Mouse (Mus musculus) stomach, postnatal 0 days (tissue): ENCODE results near the gene Pcdh9. TPM values are rescaled to one million over a fixed set of nuclear protein-coding genes. Genes with fewer than 3 reads are reported as not detected.

Source experiments
- ATAC-seq: fragments of 200-750 bp; cut with Nextera tagmentation; 2 replicates; pipeline ENCODE4 v1.8.0; 2017; ENCODE audit not compliant: low FRiP score, low TSS enrichment
- DNase-seq: peaks from one replicate; pipeline ENCODE4 v3.0.0-alpha.2; 2016; ENCODE audit warnings: low spot score
- H3K27ac ChIP-seq: fragments of 300-500 bp; sonication (generic); replicated peaks from 2 replicates; pipeline ENCODE4 v1.5.1; 2014; ENCODE audit warnings: mild to moderate bottlenecking, control low read depth
- H3K27me3 ChIP-seq: fragments of 300-500 bp; sonication (generic); 2 replicates; pipeline ENCODE4 v1.6.1; 2014; ENCODE audit warnings: low read length; ENCODE audit not compliant: control insufficient read depth, insufficient read depth
- H3K36me3 ChIP-seq: fragments of 300-500 bp; sonication (generic); 2 replicates; pipeline ENCODE4 v1.6.1; 2014; ENCODE audit warnings: low read length, mixed read lengths; ENCODE audit not compliant: control insufficient read depth, insufficient read depth
- H3K4me1 ChIP-seq: fragments of 300-500 bp; sonication (generic); replicated peaks from 2 replicates; pipeline ENCODE4 v1.6.1; 2014; ENCODE audit warnings: antibody characterized with exemption; ENCODE audit not compliant: control insufficient read depth, insufficient read depth
- H3K4me2 ChIP-seq: fragments of 300-500 bp; sonication (generic); replicated peaks from 2 replicates; pipeline ENCODE4 v1.6.1; 2014; ENCODE audit warnings: low read depth, mild to moderate bottlenecking, control low read depth, moderate library complexity
- H3K4me3 ChIP-seq: fragments of 300-500 bp; sonication (generic); 2 replicates; pipeline ENCODE4 v1.5.1; 2014; ENCODE audit warnings: low read depth, low read length, control low read depth
- H3K9ac ChIP-seq: fragments of 300-500 bp; sonication (generic); 2 replicates; pipeline ENCODE4 v1.6.1; 2014; ENCODE audit warnings: mild to moderate bottlenecking, low read length, control low read depth, mixed read lengths
- H3K9me3 ChIP-seq: fragments of 300-500 bp; sonication (generic); 2 replicates; pipeline ENCODE4 v1.6.1; 2016; ENCODE audit warnings: low read length; ENCODE audit not compliant: control insufficient read depth
- CTCF ChIP-seq: IDR thresholded peaks from 2 replicates; pipeline ENCODE4 v1.5.1; 2016; ENCODE audit warnings: antibody characterized with exemption, low read depth, mild to moderate bottlenecking, moderate library complexity
- EP300 ChIP-seq: optimal IDR thresholded peaks from 2 replicates; pipeline ENCODE3; 2016; ENCODE audit warnings: antibody characterized with exemption
- WGBS: fragments of 180-500 bp; shearing (Covaris S2); extraction: QIAGEN DNeasy Blood & Tissue Kit; methylation state at CpG from one replicate; pipeline ENCODE4 v1.1.7; 2014; 5-methylcytosine and 5-hydroxymethylcytosine counted together
- polyA plus RNA-seq: library from polyadenylated mRNA; unstranded; fragments of >200 nt; fragmentation: Nextera tagmentation; extraction: Ambion mirVana; gene quantifications from 2 replicates; pipeline ENCODE4 v1.2.1, GENCODE M21; 2015

Pcdh9 gene
- polyA plus RNA-seq, 1 experiment from 2014 or later: 4.0 TPM

GRCm38 (mm10) chr14:93385090-93385489 is 505.4 kb downstream of the Pcdh9 start:
- WGBS: 66% methylated on average over 2 of the region's 2 CpGs
- no peaks in the 10 kb centered on the region for H3K36me3 ChIP-seq
- ATAC-seq: no peak
- H3K4me2 ChIP-seq: no peak overlapping the region
- no peak overlapping the region for H3K9ac ChIP-seq
- no peak overlapping the region for H3K4me3 ChIP-seq
- H3K27ac ChIP-seq: no peak overlapping the region
- DNase-seq: no peak
- no peaks in the 10 kb centered on the region for H3K9me3 ChIP-seq
- no peak for TF ChIP-seq CTCF
- TF ChIP-seq EP300: no peak
- no peaks in the 10 kb centered on the region for H3K4me1 ChIP-seq
- no peaks in the 10 kb centered on the region for H3K27me3 ChIP-seq

- H3K4me1 ChIP-seq: no peaks in the 10 kb centered on the region
- H3K4me2 ChIP-seq: no peak overlapping the region
- no peaks in the 10 kb centered on the region for H3K36me3 ChIP-seq
- ATAC-seq (no peak), DNase-seq (no peak)
- no peaks in the 10 kb centered on the region for H3K9me3 ChIP-seq
- WGBS: 45% methylated on average over 4 of the region's 4 CpGs
- no peak overlapping the region for H3K27ac ChIP-seq
- no peaks in the 10 kb centered on the region for H3K27me3 ChIP-seq
- no peak overlapping the region for H3K9ac ChIP-seq
- TF ChIP-seq EP300 (no peak), CTCF (peak; percentile 53)
- H3K4me3 ChIP-seq: no peak overlapping the region
Observed at GRCm38 (mm10) chr14:93381163-93381562, 509.3 kb downstream of the Pcdh9 start.

- no peak for DNase-seq
- no peak overlapping the region for H3K4me2 ChIP-seq
- H3K36me3 ChIP-seq: no peaks in the 10 kb centered on the region
- no peak overlapping the region for H3K4me3 ChIP-seq
- H3K27ac ChIP-seq: no peak overlapping the region
- no peak for ATAC-seq
- no peaks in the 10 kb centered on the region for H3K9me3 ChIP-seq
- 44% methylated on average over 1 of the region's 1 CpGs for WGBS
- no peaks in the 10 kb centered on the region for H3K27me3 ChIP-seq
- no peaks in the 10 kb centered on the region for H3K4me1 ChIP-seq
- no peak overlapping the region for H3K9ac ChIP-seq
- TF ChIP-seq EP300 (no peak), CTCF (no peak)
Observed at GRCm38 (mm10) chr14:93380757-93381156, 509.7 kb downstream of the Pcdh9 start.

GRCm38 (mm10) chr14:93376159-93376558 is 514.3 kb downstream of the Pcdh9 start:
- no peaks in the 10 kb centered on the region for H3K36me3 ChIP-seq
- ATAC-seq (no peak), DNase-seq (no peak)
- 65% methylated on average over 4 of the region's 4 CpGs for WGBS
- TF ChIP-seq EP300: no peak
- no peak for TF ChIP-seq CTCF
- H3K9me3 ChIP-seq: no peaks in the 10 kb centered on the region
- no peaks in the 10 kb centered on the region for H3K27me3 ChIP-seq
- no peaks in the 10 kb centered on the region for H3K4me1 ChIP-seq
- H3K4me3 ChIP-seq: no peak overlapping the region
- H3K4me2 ChIP-seq: no peak overlapping the region
- no peak overlapping the region for H3K27ac ChIP-seq
- H3K9ac ChIP-seq: no peak overlapping the region

GRCm38 (mm10) chr14:93374181-93374580 is 516.3 kb downstream of the Pcdh9 start:
- TF ChIP-seq CTCF (no peak), EP300 (no peak)
- Histone ChIP-seq H3K9ac (no peak overlapping the region), H3K4me1 (no peaks in the 10 kb centered on the region), H3K36me3 (no peaks in the 10 kb centered on the region), H3K27ac (no peak overlapping the region), H3K4me3 (no peak overlapping the region), H3K27me3 (no peaks in the 10 kb centered on the region), H3K9me3 (no peaks in the 10 kb centered on the region), H3K4me2 (no peak overlapping the region)
- WGBS: 82% methylated on average over 4 of the region's 4 CpGs
- no peak for DNase-seq
- no peak for ATAC-seq

GRCm38 (mm10) chr14:93354150-93354549 is 536.3 kb downstream of the Pcdh9 start:
- H3K4me1 ChIP-seq: no peaks in the 10 kb centered on the region
- H3K36me3 ChIP-seq: no peaks in the 10 kb centered on the region
- no peaks in the 10 kb centered on the region for H3K9me3 ChIP-seq
- H3K4me3 ChIP-seq: no peak overlapping the region
- H3K27ac ChIP-seq: no peak overlapping the region
- no peak for TF ChIP-seq EP300
- TF ChIP-seq CTCF: no peak
- H3K27me3 ChIP-seq: no peaks in the 10 kb centered on the region
- ATAC-seq (no peak), DNase-seq (no peak)
- 84% methylated on average over 3 of the region's 3 CpGs for WGBS
- no peak overlapping the region for H3K4me2 ChIP-seq
- no peak overlapping the region for H3K9ac ChIP-seq
